Mouse (Mus musculus) CH12.LX (cell line): ENCODE data around the gene Myoc.

Experiments
- CHD1 ChIP-seq: IDR thresholded peaks from 2 replicates; pipeline ENCODE4 v1.6.1; 2012; ENCODE audit warnings: low read depth, low read length, improper control_type of control experiment, inconsistent platforms
- CHD2 ChIP-seq: IDR thresholded peaks from 2 replicates; pipeline ENCODE4 v1.6.1; 2011; ENCODE audit warnings: low read length, improper control_type of control experiment
- CTCF ChIP-seq, 2 experiments: IDR thresholded peaks in 1 of 2; conservative IDR thresholded peaks in 1 of 2; 2 replicates each; pipeline ENCODE4 v1.5.1; 2011 to 2012; ENCODE audit warnings: low read depth in 2 of 2, low read length in 2 of 2, improper control_type of control experiment in 1 of 2, inconsistent platforms in 1 of 2, mild to moderate bottlenecking in 1 of 2, moderate library complexity in 1 of 2
- ELF1 ChIP-seq: IDR thresholded peaks from 2 replicates; pipeline ENCODE4 v1.6.1; 2014; ENCODE audit warnings: low read depth, mild to moderate bottlenecking, inconsistent platforms, low read length, improper control_type of control experiment
- EP300 ChIP-seq: IDR thresholded peaks from 2 replicates; pipeline ENCODE4 v1.6.1; 2011; ENCODE audit warnings: low read length, improper control_type of control experiment
- ETS1 ChIP-seq: conservative IDR thresholded peaks from 2 replicates; pipeline ENCODE4 v1.6.1; 2012; ENCODE audit warnings: low read depth, mild to moderate bottlenecking, inconsistent platforms, low read length, improper control_type of control experiment, moderate library complexity
- GABPA ChIP-seq: IDR thresholded peaks from 2 replicates; pipeline ENCODE4 v1.6.1; 2012; ENCODE audit warnings: low read depth, low read length, improper control_type of control experiment, inconsistent platforms; ENCODE audit not compliant: insufficient replicate concordance
- JUND ChIP-seq: conservative IDR thresholded peaks from 2 replicates; pipeline ENCODE4 v1.6.1; 2011; ENCODE audit warnings: low read depth, low read length, improper control_type of control experiment
- POLR2A ChIP-seq: IDR thresholded peaks from 2 replicates; pipeline ENCODE4 v1.6.1; 2011; ENCODE audit warnings: low read depth, mild to moderate bottlenecking, improper control_type of control experiment, low read length
- SIN3A ChIP-seq: IDR thresholded peaks from 2 replicates; pipeline ENCODE4 v1.6.1; 2012; ENCODE audit warnings: low read length, improper control_type of control experiment, inconsistent platforms
- SMC3 ChIP-seq: IDR thresholded peaks from 2 replicates; pipeline ENCODE4 v1.6.1; 2011; ENCODE audit warnings: low read depth, low read length, improper control_type of control experiment
- ZMIZ1 ChIP-seq: IDR thresholded peaks from 2 replicates; pipeline ENCODE4 v1.6.1; 2012; ENCODE audit warnings: low read depth, mild to moderate bottlenecking, inconsistent platforms, low read length, improper control_type of control experiment
- ZNF384 ChIP-seq: IDR thresholded peaks from 2 replicates; pipeline ENCODE4 v1.6.1; 2012; ENCODE audit warnings: low read depth, low read length, improper control_type of control experiment, inconsistent platforms

- no peak for TF ChIP-seq ELF1
- TF ChIP-seq CTCF (conservative IDR thresholded peaks at IDR 0.05 in 1 of 2, IDR thresholded peaks at IDR 0.05 in 1 of 2; ENCODE audit: low read depth in 2 of 2, low read length in 2 of 2) = no peak
- TF ChIP-seq JUND = no peak
- no peak for TF ChIP-seq GABPA
- TF ChIP-seq ZMIZ1 = no peak
- no peak for TF ChIP-seq SIN3A
- no peak for TF ChIP-seq EP300
- no peak for TF ChIP-seq CHD2
- no peak for TF ChIP-seq CHD1
- no peak for TF ChIP-seq POLR2A
- no peak for TF ChIP-seq SMC3
- no peak for TF ChIP-seq ZNF384
- TF ChIP-seq ETS1 = no peak
Measured at GRCm38 (mm10) chr1:162597379-162598102, 41.4 kb upstream of the Myoc start.
